Mouse (Mus musculus) heart, embryonic 16.5 days (tissue): ENCODE results near the gene Gm11020. TPM values are rescaled to one million over a fixed set of nuclear protein-coding genes. Genes with fewer than 3 reads are reported as not detected.

Experiments
- polyA plus RNA-seq: library from polyadenylated mRNA; unstranded; fragments of >200 nt; fragmentation: Nextera tagmentation; extraction: Ambion mirVana; gene quantifications from 2 replicates; pipeline ENCODE4 v1.2.1, GENCODE M21; 2015

Gene Gm11020
- polyA plus RNA-seq, 1 experiment from 2014 or later: not detected

Other genes with a start within 250 kb of the Gm11020 start
- gene Cdh5, start 219.9 kb upstream of the Gm11020 start, polyA plus RNA-seq: 48.8 and 51.0 TPM in 2 replicates
- gene Bean1, start 151.1 kb upstream of the Gm11020 start, polyA plus RNA-seq: 0.76 and 0.94 TPM in 2 replicates
- gene Tk2, start 73.0 kb upstream of the Gm11020 start, polyA plus RNA-seq: 11.4 and 12.9 TPM in 2 replicates
- 24.9 and 27.2 TPM in 2 replicates for gene Cklf, start 70.7 kb upstream of the Gm11020 start, polyA plus RNA-seq
- gene Cmtm2a, start 28.4 kb upstream of the Gm11020 start, polyA plus RNA-seq: not detected in 2 replicates
- gene Gm45711, start 11.5 kb upstream of the Gm11020 start, polyA plus RNA-seq: not detected in 2 replicates
- not detected in 2 replicates for gene Cmtm1, start 11.4 kb upstream of the Gm11020 start, polyA plus RNA-seq
- not detected in 2 replicates for gene Cmtm2b, start 663 bp downstream of the Gm11020 start, polyA plus RNA-seq
- 81.8 and 83.9 TPM in 2 replicates for gene Cmtm3, start 17.8 kb downstream of the Gm11020 start, polyA plus RNA-seq
- gene Cmtm4, start 74.2 kb downstream of the Gm11020 start, polyA plus RNA-seq: 1.3 and 1.7 TPM in 2 replicates
- gene Dync1li2, start 121.5 kb downstream of the Gm11020 start, polyA plus RNA-seq: 54.2 and 55.9 TPM in 2 replicates
- gene Terb1, start 188.3 kb downstream of the Gm11020 start, polyA plus RNA-seq: 0.11 and 0.13 TPM in 2 replicates
- gene Nae1, start 213.1 kb downstream of the Gm11020 start, polyA plus RNA-seq: 58.4 and 68.8 TPM in 2 replicates
- gene Car7, start 213.1 kb downstream of the Gm11020 start, polyA plus RNA-seq: 2.4 and 3.0 TPM in 2 replicates